Mouse (Mus musculus): ENCODE measurements at regions not wholly inside any gene's neighbourhood (a gene's known extent, or its start where the extent isn't known, plus 50 kb on each side); places are given as distances from the start of the nearest gene placed in this dataset.
"Not testable (repeated sequence)": the region's sequence is repeated elsewhere in the genome, so short reads cannot be mapped to it uniquely, and the experiment has no call there.

DNA sequence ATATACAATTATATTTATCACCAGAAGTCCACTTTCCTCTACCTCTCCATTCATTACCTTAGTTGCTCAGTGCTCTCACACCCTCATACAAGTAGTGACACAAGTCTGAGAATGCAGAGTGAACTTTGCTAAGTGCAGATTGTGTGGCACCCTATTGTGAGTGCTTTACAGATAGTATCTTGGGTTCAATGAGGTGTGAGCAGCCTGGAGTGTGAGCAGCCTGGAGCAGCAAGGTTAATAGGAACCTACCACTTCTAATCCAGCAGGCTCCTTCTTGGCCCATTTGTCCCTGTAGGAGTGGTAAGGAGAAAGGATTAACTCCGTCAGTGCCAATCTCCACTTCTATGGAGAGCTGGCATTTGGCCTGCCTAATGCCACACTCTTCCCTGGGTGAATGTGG lies 192.4 kb upstream of the Gm37988 start:
- H3K27me3 ChIP-seq (replicated peaks): no peaks in the 10 kb centered on the region
- no peak overlapping the region for H3K4me2 ChIP-seq
- 0 out of 2 replicates have a peak, but pooled peaks cover under 1% of the 10 kb centered on the region for H3K9me3 ChIP-seq (replicated peaks)
- H3K27ac ChIP-seq (ENCODE audit: poor library complexity, severe bottlenecking): no peak overlapping the region
- H3K4me1 ChIP-seq (replicated peaks): peaks cover 21% of the 10 kb centered on the region
- no peak for ATAC-seq (ENCODE audit: insufficient number of reproducible peaks, low FRiP score)
- H3K9ac ChIP-seq: no peak overlapping the region
- no peak overlapping the region for H3K4me3 ChIP-seq
- 84% methylated on average over 1 of the region's 1 CpGs for WGBS
- H3K36me3 ChIP-seq: no peaks in the 10 kb centered on the region

DNA sequence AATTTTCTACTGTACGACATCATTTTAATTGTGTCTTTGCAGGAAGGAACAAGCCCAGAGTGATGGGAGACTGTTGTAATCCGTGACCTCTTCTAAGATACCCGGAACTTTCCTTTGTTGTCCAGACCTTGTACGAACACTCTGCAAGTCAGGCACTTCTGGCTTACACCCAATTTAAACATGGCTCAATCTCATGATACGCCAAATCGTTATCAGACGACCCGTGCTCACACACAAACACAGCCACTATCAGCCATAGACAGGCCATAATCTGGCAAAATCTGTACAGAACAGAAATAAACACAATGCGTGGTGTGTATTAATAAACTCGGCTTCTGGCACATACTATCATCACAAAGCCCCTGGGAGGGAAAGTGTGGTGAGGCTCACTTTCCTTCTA lies 190.2 kb upstream of the Gm37988 start:
- peaks cover 21% of the 10 kb centered on the region for H3K4me1 ChIP-seq (replicated peaks)
- H3K27ac ChIP-seq (ENCODE audit: poor library complexity, severe bottlenecking): no peak overlapping the region
- WGBS: 42% methylated on average over 10 of the region's 10 CpGs
- no peaks in the 10 kb centered on the region for H3K9me3 ChIP-seq (replicated peaks)
- no peak overlapping the region for H3K4me3 ChIP-seq
- H3K36me3 ChIP-seq: no peaks in the 10 kb centered on the region
- peak; percentile 63 for ATAC-seq (ENCODE audit: insufficient number of reproducible peaks, low FRiP score)
- H3K9ac ChIP-seq: no peak overlapping the region
- no peaks in the 10 kb centered on the region for H3K27me3 ChIP-seq (replicated peaks)
- peak overlapping the region; percentile 24; the same call in 1 of the 2 replicates for H3K4me2 ChIP-seq

DNA sequence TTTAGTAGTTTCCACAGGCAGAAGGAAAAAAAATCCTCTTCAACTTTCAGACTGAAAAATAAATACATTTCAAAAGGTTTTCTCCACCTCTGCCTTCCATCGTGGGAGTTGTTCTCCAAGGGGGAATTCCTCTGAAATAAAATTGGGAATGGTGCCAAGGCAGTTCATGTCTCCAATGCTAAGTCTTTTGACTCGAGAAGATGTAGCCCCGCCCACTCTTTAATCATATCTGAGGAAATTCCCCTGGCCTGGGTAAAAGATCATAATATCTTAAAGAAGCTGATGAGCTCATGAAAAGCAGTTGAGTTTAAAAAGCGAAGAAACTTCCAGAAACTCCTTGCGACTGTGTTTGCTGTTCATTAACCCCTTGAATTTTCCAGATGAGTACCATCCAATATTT lies 185.3 kb upstream of the Gm37988 start:
- Histone ChIP-seq H3K4me2 (no peak overlapping the region), H3K9me3 (replicated peaks) (no peaks in the 10 kb centered on the region; the same call in 1 of the 2 replicates)
- peak; percentile 63 for ATAC-seq (ENCODE audit: insufficient number of reproducible peaks, low FRiP score)

DNA sequence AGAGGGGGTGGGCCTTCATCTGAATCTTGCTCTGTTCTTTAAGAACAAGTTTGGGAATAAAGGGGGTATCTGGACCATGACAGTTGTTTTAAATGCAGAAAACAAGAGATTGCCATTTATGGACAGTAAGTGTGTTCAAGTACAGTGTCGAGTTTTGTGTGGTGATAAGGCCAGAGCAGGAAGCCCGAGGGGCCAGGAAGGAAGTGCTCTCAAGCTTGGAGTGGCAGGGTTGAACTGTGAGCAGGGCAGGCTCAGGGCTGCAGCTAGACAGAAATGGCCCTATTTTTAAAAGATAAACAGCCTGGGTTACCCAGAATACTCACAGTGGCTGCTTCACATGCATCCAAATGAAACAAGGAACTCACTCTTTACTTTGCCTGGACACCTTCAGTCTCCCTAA lies 184.4 kb upstream of the Gm37988 start:
- peak overlapping the region; percentile 29; the same call in 1 of the 2 replicates for H3K27ac ChIP-seq (ENCODE audit: poor library complexity, severe bottlenecking)
- no peak overlapping the region for H3K4me3 ChIP-seq
- H3K9ac ChIP-seq: no peak overlapping the region
- WGBS: 9% methylated on average over 2 of the region's 2 CpGs
- H3K4me2 ChIP-seq: no peak overlapping the region
- H3K27me3 ChIP-seq (replicated peaks): no peaks in the 10 kb centered on the region
- peaks cover 10% of the 10 kb centered on the region for H3K4me1 ChIP-seq (replicated peaks)
- no peaks in the 10 kb centered on the region; the same call in 1 of the 2 replicates for H3K9me3 ChIP-seq (replicated peaks)
- H3K36me3 ChIP-seq: no peaks in the 10 kb centered on the region
- peak; percentile 77; the same call in 1 of the 2 replicates for ATAC-seq (ENCODE audit: insufficient number of reproducible peaks, low FRiP score)

More for the DNA sequence above, 185.3 kb upstream of the Gm37988 start:
- H3K4me1 ChIP-seq (replicated peaks): peaks cover 16% of the 10 kb centered on the region
- no peaks in the 10 kb centered on the region for H3K27me3 ChIP-seq (replicated peaks)
- no peaks in the 10 kb centered on the region for H3K36me3 ChIP-seq
- 44% methylated on average over 5 of the region's 5 CpGs for WGBS
- H3K9ac ChIP-seq: no peak overlapping the region
- no peak overlapping the region for H3K27ac ChIP-seq (ENCODE audit: poor library complexity, severe bottlenecking)
- no peak overlapping the region for H3K4me3 ChIP-seq

DNA sequence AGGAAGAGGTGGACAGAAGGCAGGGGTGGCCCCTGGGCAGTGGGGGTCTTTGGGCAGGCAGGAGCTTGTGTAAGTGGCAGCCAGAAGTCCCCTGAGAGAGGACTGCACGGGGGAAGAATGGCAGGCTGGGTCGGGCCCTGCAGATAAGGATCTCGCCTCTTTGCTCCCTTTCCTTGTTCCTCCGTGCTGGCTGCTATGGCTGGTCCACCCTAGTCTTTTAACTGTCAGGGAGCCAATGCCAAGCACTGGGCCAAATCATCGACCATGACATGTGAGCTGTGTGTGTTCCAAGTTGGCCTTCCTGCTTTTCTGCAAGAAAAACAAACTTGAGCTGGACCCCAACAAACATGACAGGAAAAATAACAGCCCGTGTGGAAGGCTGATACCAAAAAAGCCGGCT lies 153.8 kb upstream of the Gm37988 start:
- Histone ChIP-seq H3K4me2 (no peak overlapping the region), H3K27ac (ENCODE audit: poor library complexity, severe bottlenecking) (no peak overlapping the region), H3K9me3 (replicated peaks) (no peaks in the 10 kb centered on the region), H3K4me1 (replicated peaks) (0 out of 2 replicates have a peak, but pooled peaks cover 8% of the 10 kb centered on the region), H3K4me3 (no peak overlapping the region), H3K36me3 (no peaks in the 10 kb centered on the region), H3K27me3 (replicated peaks) (no peaks in the 10 kb centered on the region), H3K9ac (no peak overlapping the region)
- 0 out of 2 replicates have a peak, but pooled peaks have one; percentile 11 for ATAC-seq (ENCODE audit: insufficient number of reproducible peaks, low FRiP score)
- WGBS: 16% methylated on average over 7 of the region's 7 CpGs

DNA sequence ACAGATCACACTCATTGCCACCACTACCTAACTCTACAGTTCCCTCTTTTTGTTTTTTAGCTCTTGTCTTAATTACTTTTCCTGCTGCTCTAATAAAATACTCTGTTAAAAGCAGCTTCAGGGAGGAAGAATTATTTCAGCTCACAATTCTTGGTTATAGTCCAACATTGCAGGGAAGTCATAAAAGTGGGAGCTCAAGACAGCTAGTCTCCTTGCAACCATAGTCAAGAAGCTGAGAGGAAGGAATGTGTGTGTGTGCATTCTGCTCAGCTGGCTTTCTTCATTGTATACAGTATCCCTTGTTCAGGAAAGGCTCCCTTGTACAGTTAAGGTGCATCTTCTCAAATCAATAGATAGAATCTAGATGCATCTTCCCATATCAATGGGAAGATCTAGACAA lies 152.4 kb upstream of the Gm37988 start:
- Histone ChIP-seq H3K27ac (ENCODE audit: poor library complexity, severe bottlenecking) (no peak overlapping the region), H3K36me3 (no peaks in the 10 kb centered on the region), H3K9me3 (replicated peaks) (no peaks in the 10 kb centered on the region), H3K4me1 (replicated peaks) (0 out of 2 replicates have a peak, but pooled peaks cover 8% of the 10 kb centered on the region), H3K4me2 (no peak overlapping the region), H3K4me3 (no peak overlapping the region), H3K27me3 (replicated peaks) (no peaks in the 10 kb centered on the region), H3K9ac (no peak overlapping the region)
- no peak for ATAC-seq (ENCODE audit: insufficient number of reproducible peaks, low FRiP score)

DNA sequence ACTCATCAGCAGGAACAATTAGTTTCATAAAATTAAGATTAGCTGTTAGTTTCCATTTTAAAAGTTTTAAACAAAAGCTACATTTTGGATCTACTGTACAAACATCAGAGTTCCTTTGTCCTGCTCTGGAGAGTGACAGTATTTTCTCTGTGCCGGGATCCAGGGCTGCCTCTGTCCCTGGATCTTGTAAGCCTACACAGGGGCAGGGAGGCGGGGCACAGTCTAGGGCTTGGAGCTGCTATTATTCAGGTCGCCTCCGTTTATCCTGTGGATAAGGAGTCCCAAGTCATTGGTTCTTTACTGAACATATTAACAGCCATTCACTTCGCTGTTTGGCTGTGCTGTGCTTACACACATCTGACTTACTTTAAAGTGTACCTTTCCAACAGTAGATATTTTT lies 150.8 kb upstream of the Gm37988 start:
- Histone ChIP-seq H3K36me3 (no peaks in the 10 kb centered on the region), H3K4me3 (no peak overlapping the region), H3K27ac (ENCODE audit: poor library complexity, severe bottlenecking) (no peak overlapping the region), H3K9me3 (replicated peaks) (no peaks in the 10 kb centered on the region), H3K27me3 (replicated peaks) (no peaks in the 10 kb centered on the region), H3K9ac (no peak overlapping the region), H3K4me1 (replicated peaks) (0 out of 2 replicates have a peak, but pooled peaks cover 8% of the 10 kb centered on the region), H3K4me2 (no peak overlapping the region)
- no peak for ATAC-seq (ENCODE audit: insufficient number of reproducible peaks, low FRiP score)
- 36% methylated on average over 5 of the region's 5 CpGs for WGBS

DNA sequence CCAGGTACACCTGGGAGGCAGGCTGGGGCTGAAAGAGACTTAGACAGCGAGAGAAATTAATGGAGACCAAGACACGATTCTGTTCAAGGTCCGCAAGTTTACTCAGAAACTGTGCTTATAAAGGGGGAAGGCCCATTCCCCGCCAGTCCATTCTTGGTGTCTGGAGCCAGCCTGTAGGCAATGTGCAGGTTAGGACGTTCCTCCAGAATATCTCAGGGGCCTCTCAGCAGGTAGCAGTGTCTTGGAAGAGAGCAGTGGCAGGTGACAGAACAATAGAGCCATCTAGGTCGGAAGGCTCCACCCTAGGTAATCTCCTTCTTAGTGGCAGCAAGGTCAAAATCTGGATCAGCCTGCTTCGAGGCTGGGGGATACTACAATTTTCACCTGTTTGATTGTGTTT lies 147.6 kb upstream of the Gm37988 start:
- not testable (repeated sequence) for H3K4me3 ChIP-seq; H3K36me3 ChIP-seq; H3K27me3 ChIP-seq (replicated peaks); ATAC-seq (ENCODE audit: insufficient number of reproducible peaks, low FRiP score); H3K9me3 ChIP-seq (replicated peaks); H3K27ac ChIP-seq (ENCODE audit: poor library complexity, severe bottlenecking); H3K4me2 ChIP-seq; H3K4me1 ChIP-seq (replicated peaks); H3K9ac ChIP-seq
- WGBS: 75% methylated on average over 7 of the region's 7 CpGs

DNA sequence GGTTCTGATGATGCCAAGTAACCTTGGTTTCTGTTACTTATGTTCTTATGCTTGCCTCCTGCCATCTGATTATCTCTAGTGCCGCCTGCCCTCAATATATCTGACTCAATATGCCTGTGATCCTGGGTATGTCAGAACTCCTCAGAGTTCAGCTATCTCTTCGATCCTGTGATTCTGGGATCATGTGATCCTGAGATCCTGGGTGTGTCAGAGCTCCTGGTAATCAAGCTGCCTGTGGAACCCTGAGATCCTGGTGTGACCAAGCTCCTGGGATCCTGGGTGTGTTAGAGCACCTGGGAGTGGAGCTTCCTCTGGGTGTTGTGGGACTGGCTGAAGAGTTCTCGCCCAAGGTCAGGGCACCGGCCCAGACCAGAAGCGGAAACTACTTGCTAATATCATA lies 147.1 kb upstream of the Gm37988 start:
- not testable (repeated sequence) for H3K4me3 ChIP-seq; H3K4me2 ChIP-seq; H3K4me1 ChIP-seq (replicated peaks); H3K27ac ChIP-seq (ENCODE audit: poor library complexity, severe bottlenecking); H3K9me3 ChIP-seq (replicated peaks); H3K36me3 ChIP-seq; ATAC-seq (ENCODE audit: insufficient number of reproducible peaks, low FRiP score); H3K27me3 ChIP-seq (replicated peaks); H3K9ac ChIP-seq
- 81% methylated on average over 5 of the region's 5 CpGs for WGBS

DNA sequence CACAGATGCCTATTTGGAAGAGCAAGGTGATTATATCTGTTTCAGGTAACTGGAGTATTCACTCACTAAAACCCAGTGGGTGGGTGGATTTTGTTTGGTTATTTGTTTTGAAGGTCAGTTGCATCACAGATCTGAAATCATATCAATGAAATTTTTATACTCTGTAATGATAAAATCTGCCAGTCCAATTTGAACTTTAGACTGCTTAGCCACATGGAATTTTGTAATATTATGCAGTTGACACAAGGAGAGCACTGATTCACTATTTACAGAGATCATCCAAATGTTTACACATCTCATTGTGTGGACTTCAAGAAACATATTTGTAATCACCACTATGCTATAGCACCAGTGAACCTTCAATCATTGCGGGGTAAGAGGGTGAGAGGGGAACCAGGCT lies 145.9 kb upstream of the Gm37988 start:
- no peak overlapping the region for H3K9ac ChIP-seq
- H3K4me1 ChIP-seq (replicated peaks): no peaks in the 10 kb centered on the region
- no peak overlapping the region for H3K27ac ChIP-seq (ENCODE audit: poor library complexity, severe bottlenecking)
- H3K36me3 ChIP-seq: no peaks in the 10 kb centered on the region
- no peaks in the 10 kb centered on the region for H3K9me3 ChIP-seq (replicated peaks)
- WGBS: 67% methylated on average over 1 of the region's 1 CpGs
- no peak for ATAC-seq (ENCODE audit: insufficient number of reproducible peaks, low FRiP score)
- H3K4me2 ChIP-seq: no peak overlapping the region
- H3K27me3 ChIP-seq (replicated peaks): no peaks in the 10 kb centered on the region
- H3K4me3 ChIP-seq: no peak overlapping the region

DNA sequence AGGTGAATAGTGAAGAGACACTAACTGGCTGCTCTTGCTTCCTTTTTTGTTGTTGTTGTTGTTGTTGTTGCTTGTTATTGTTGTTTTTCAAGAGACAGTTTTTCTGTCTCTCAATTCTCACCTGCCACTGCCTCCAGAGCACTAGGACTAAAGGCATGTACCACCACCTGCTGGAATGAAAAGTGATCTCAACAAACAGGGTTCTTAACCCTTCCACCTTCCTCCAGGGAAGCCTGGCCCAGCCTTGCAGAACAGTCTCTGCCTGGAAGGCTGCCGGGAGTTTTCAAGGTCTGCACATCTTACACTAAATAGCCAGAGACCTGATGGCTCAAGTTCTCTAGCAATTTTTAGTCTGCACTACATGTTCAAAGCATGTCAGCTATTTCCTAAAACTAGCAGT lies 138.0 kb upstream of the Gm37988 start:
- Histone ChIP-seq H3K4me2 (no peak overlapping the region), H3K27ac (ENCODE audit: poor library complexity, severe bottlenecking) (no peak overlapping the region), H3K4me3 (no peak overlapping the region), H3K9me3 (replicated peaks) (no peaks in the 10 kb centered on the region), H3K4me1 (replicated peaks) (0 out of 2 replicates have a peak, but pooled peaks cover 9% of the 10 kb centered on the region), H3K9ac (no peak overlapping the region), H3K27me3 (replicated peaks) (no peaks in the 10 kb centered on the region), H3K36me3 (no peaks in the 10 kb centered on the region)
- WGBS: 53% methylated on average over 1 of the region's 1 CpGs
- no peak for ATAC-seq (ENCODE audit: insufficient number of reproducible peaks, low FRiP score)

DNA sequence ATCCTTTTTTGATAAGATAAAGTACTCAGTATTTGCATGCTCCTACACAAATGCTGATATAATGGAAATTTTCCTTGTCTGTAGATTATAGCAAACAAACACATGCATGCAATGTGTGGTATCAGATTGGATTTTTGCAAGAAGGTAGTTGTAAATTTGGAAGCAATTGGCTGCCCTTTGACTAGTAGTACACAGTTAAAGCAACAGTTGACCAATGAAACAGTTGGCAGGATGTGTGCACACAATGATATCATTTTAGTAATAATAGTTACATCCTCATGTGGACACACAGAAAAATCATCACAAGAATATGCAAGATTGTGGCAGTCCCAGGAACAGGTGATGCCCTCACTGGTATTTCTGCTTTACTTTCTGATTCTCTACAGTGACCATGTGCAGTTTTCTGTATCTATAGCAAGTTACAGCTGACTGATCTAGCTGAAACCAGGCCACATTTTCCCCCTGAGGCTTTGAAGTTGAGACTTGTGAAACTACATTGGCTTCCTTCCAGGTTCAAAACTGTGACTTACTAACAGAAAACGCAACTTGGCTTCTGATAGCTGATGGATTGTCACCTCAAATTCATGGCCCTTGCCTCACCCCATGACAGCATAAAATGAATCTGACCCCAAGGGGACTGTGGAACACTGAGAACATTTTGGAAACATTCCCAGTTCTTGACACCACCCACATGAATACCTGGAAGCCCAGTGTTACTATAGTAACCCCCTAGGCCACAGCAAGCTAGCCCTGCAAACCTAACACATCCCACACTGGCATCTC lies 136.3 kb upstream of the Gm37988 start:
- Histone ChIP-seq H3K27me3 (replicated peaks) (no peaks in the 10 kb centered on the region), H3K4me1 (replicated peaks) (0 out of 2 replicates have a peak, but pooled peaks cover 9% of the 10 kb centered on the region), H3K27ac (ENCODE audit: poor library complexity, severe bottlenecking) (no peak overlapping the region), H3K9ac (no peak overlapping the region), H3K4me2 (no peak overlapping the region), H3K9me3 (replicated peaks) (no peaks in the 10 kb centered on the region), H3K36me3 (no peaks in the 10 kb centered on the region), H3K4me3 (no peak overlapping the region)
- no peak for ATAC-seq (ENCODE audit: insufficient number of reproducible peaks, low FRiP score)
- WGBS: 42% methylated on average over 1 of the region's 1 CpGs
